Mouse (Mus musculus) hindbrain, embryonic 16.5 days (tissue): ENCODE measurements around the gene Tead3. TPM values are rescaled to one million over a fixed set of nuclear protein-coding genes. Genes with fewer than 3 reads are reported as not detected.

Experiments used
- ATAC-seq: fragments of 200-750 bp; cut with Nextera tagmentation; 2 replicates; pipeline ENCODE4 v1.8.0; 2017; ENCODE audit warnings: moderate TSS enrichment, moderate library complexity
- H3K27ac ChIP-seq: fragments of 300-500 bp; sonication (generic); 2 replicates; pipeline ENCODE4 v1.5.1; 2014; ENCODE audit warnings: low read depth, mild to moderate bottlenecking, control low read depth, low read length, moderate library complexity
- H3K27me3 ChIP-seq: fragments of 300-500 bp; sonication (generic); replicated peaks from 2 replicates; pipeline ENCODE4 v1.6.1; 2014; ENCODE audit warnings: low read length; ENCODE audit not compliant: control insufficient read depth, insufficient read depth
- H3K36me3 ChIP-seq: fragments of 300-500 bp; sonication (generic); 2 replicates; pipeline ENCODE4 v1.6.1; 2014; ENCODE audit warnings: mild to moderate bottlenecking, low read length, moderate library complexity, mixed read lengths; ENCODE audit not compliant: control insufficient read depth, insufficient read depth
- H3K4me1 ChIP-seq: fragments of 300-500 bp; sonication (generic); 2 replicates; pipeline ENCODE4 v1.6.1; 2014; ENCODE audit warnings: low read depth, low read length; ENCODE audit not compliant: control insufficient read depth, insufficient read depth
- H3K4me2 ChIP-seq: fragments of 300-500 bp; sonication (generic); 2 replicates; pipeline ENCODE4 v1.6.1; 2014; ENCODE audit warnings: mild to moderate bottlenecking, low read length, control low read depth, moderate library complexity
- H3K4me3 ChIP-seq: fragments of 300-500 bp; sonication (generic); 2 replicates; pipeline ENCODE4 v1.5.1; 2014; ENCODE audit warnings: mild to moderate bottlenecking, low read length, control low read depth, moderate library complexity
- H3K9ac ChIP-seq: fragments of 300-500 bp; sonication (generic); 2 replicates; pipeline ENCODE4 v1.6.1; 2014; ENCODE audit warnings: low read depth, mild to moderate bottlenecking, control low read depth, low read length, moderate library complexity
- H3K9me3 ChIP-seq: fragments of 300-500 bp; sonication (generic); 2 replicates; pipeline ENCODE4 v1.6.1; 2014; ENCODE audit warnings: mild to moderate bottlenecking, low read length, moderate library complexity; ENCODE audit not compliant: control insufficient read depth
- WGBS: fragments of 180-500 bp; shearing (Covaris S2); extraction: QIAGEN DNeasy Blood & Tissue Kit; methylation state at CpG from one replicate; pipeline ENCODE4 v1.1.7; 2014; 5-methylcytosine and 5-hydroxymethylcytosine counted together
- polyA plus RNA-seq: library from polyadenylated mRNA; unstranded; fragments of >200 nt; fragmentation: Nextera tagmentation; extraction: Ambion mirVana; gene quantifications from 2 replicates; pipeline ENCODE4 v1.2.1, GENCODE M21; 2015

Gene Tead3
- polyA plus RNA-seq, 1 experiment from 2014 or later: 1.4 TPM

DNA sequence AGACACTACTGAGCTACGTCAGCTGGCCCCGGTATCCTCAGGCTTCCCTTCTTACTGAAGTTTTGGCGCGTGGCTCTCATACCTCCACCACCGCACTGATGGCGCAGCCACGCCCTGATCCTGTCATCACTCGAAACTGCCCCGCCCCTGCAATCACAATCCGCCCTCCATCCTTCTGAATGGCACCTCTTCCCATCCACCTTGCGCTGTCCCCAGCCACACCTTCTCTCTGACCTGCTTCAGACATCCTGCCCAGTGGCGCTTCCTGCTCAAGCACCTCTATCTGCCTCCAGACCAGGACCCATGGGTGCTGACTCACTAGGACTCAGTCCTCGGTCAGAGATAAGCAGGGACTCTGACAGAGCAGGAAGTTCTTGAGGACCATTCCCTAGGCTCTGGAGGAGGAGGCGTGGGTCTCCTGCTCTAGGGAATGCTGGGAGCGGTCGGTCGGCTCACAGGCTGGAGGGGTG lies 25.0 kb upstream of the Tead3 start:
- Histone ChIP-seq H3K27ac (no peak overlapping the region), H3K4me1 (no peaks in the 10 kb centered on the region; the same call in 1 of the 2 replicates), H3K36me3 (no peaks in the 10 kb centered on the region), H3K4me2 (no peak overlapping the region), H3K27me3 (peaks cover 18% of the 10 kb centered on the region), H3K4me3 (no peak overlapping the region), H3K9ac (no peak overlapping the region), H3K9me3 (no peaks in the 10 kb centered on the region)
- no peak for ATAC-seq
- 21% methylated on average over 17 of the region's 17 CpGs for WGBS

DNA sequence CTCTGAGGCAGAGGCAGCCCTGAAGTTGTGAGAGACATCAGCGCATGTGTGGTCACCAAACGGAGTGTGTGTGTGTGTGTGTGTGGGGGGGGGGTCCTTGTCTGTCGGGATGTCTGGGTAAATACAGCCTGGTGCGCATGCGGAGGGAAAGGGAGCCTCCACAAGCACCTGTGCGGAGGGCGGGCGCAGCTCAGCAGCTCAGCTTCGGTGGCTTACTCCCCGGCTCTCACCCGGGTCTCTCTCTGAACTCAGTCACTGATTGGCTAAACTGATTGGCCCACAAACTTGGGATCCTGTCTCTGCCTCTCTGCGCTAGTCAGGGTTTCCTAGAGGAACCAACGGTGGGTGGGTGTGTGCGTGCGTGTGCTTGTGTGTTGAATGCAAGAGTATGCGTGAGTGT lies 23.9 kb upstream of the Tead3 start:
- Histone ChIP-seq H3K36me3 (no peaks in the 10 kb centered on the region), H3K4me1 (no peaks in the 10 kb centered on the region; the same call in 1 of the 2 replicates), H3K27ac (no peak overlapping the region), H3K9me3 (no peaks in the 10 kb centered on the region), H3K27me3 (peaks cover 18% of the 10 kb centered on the region), H3K4me2 (peak overlapping the region; percentile 23; the same call in 1 of the 2 replicates), H3K9ac (no peak overlapping the region), H3K4me3 (no peak overlapping the region)
- no peak for ATAC-seq
- WGBS: 16% methylated on average over 16 of the region's 16 CpGs

DNA sequence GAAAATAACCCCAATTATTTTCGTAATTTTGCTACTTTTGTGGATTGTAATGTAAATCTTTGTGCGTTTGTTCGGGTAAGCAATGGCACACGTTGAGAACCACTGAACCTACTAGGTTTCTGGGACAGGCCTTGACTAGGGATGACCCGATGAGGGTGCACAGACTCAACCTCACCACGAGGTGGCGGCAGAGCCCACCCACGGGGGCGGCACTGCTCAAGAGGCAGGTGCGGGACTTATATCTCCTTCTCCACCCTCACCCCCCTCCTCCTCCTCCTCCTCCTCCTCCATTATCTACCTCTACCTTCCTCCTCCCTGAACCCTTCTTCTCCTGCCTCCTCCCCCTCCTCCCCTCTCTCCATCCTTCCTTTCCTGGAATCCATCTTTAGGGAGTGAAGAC lies 23.2 kb upstream of the Tead3 start:
- no peak overlapping the region for H3K4me3 ChIP-seq
- no peak for ATAC-seq
- H3K27me3 ChIP-seq: peaks cover 18% of the 10 kb centered on the region
- H3K4me2 ChIP-seq: no peak overlapping the region
- no peaks in the 10 kb centered on the region; the same call in 1 of the 2 replicates for H3K4me1 ChIP-seq
- H3K36me3 ChIP-seq: no peaks in the 10 kb centered on the region
- WGBS: 17% methylated on average over 10 of the region's 10 CpGs
- no peak overlapping the region for H3K9ac ChIP-seq
- no peak overlapping the region for H3K27ac ChIP-seq
- H3K9me3 ChIP-seq: no peaks in the 10 kb centered on the region

DNA sequence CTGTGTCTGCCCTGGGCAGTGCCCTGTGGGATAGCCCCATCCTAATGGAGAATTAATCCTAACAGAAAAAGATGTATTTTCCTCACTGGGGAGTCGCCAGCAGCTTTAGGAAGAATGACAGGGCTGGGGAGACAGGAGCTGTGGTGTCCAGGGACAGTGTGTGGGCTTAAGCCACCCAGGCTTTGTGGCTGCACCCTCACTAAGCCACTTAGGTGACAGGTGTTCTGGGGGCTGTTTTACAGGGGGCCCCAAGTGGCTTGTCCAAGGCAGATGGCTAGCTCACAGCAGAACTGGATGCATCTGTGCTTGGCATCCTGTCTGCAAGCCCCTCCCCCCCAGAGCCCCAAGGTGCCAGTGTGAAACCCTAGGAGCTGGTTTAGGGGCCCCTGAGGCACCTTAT lies 21.3 kb upstream of the Tead3 start:
- ATAC-seq: no peak
- 78% methylated on average over 1 of the region's 1 CpGs for WGBS
- H3K27me3 ChIP-seq: peaks cover 18% of the 10 kb centered on the region

DNA sequence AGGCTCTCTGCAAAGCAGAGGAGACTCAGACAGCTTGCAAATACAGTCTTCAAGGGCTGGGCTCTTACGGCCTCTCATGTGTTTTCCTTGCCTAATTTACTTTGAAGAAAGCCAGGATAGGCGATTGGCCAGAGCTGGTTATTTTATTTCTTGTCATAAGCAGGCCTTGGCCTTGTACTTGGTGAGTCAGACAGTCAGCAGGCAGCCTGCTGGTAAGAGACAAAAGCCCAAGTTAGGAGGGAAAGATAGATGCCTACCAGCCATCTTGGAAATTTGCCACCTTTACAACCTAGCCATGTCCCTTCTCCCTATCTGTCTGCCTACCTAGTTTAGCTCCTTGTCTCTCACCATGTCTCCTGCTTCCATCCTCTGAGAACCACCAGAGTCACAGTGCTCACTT lies 20.7 kb upstream of the Tead3 start:
- no peak overlapping the region for H3K4me2 ChIP-seq
- WGBS: 65% methylated on average over 2 of the region's 2 CpGs

More for the DNA sequence above, 21.3 kb upstream of the Tead3 start:
- Histone ChIP-seq H3K9ac (peak overlapping the region; percentile 27; the same call in 1 of the 2 replicates), H3K4me2 (no peak overlapping the region), H3K36me3 (no peaks in the 10 kb centered on the region), H3K27ac (no peak overlapping the region), H3K4me1 (no peaks in the 10 kb centered on the region; the same call in 1 of the 2 replicates), H3K9me3 (no peaks in the 10 kb centered on the region), H3K4me3 (no peak overlapping the region)

DNA sequence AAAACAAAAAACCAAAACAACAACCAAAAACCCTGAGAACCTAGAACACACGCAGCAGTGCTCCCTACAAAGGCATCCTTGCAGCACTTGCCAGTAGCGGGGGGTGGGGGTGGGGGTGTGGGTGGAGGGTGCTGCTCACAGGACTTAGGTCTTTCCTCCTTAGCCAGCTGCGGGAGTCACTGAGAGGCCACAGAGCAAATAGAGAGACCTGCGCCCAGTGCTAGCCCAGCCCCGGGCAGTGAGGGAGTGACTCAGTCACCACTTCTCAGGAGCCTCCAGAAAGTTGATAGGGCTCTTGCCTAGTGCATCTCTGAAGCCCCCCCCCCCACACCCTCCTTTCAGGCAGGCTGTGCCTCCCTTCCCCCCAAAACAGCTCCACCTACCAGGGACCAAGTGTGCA lies 18.4 kb upstream of the Tead3 start:
- ATAC-seq: no peak
- Histone ChIP-seq H3K27me3 (peaks cover 20% of the 10 kb centered on the region), H3K4me1 (peaks cover 5% of the 10 kb centered on the region), H3K27ac (no peak overlapping the region), H3K4me2 (no peak overlapping the region), H3K9ac (no peak overlapping the region), H3K4me3 (no peak overlapping the region), H3K9me3 (no peaks in the 10 kb centered on the region), H3K36me3 (no peaks in the 10 kb centered on the region)
- WGBS: 80% methylated on average over 5 of the region's 5 CpGs

More for the DNA sequence above, 20.7 kb upstream of the Tead3 start:
- Histone ChIP-seq H3K9me3 (no peaks in the 10 kb centered on the region), H3K36me3 (no peaks in the 10 kb centered on the region), H3K27ac (no peak overlapping the region), H3K4me3 (no peak overlapping the region), H3K4me1 (no peaks in the 10 kb centered on the region; the same call in 1 of the 2 replicates), H3K27me3 (peaks cover 18% of the 10 kb centered on the region), H3K9ac (no peak overlapping the region; the same call in 1 of the 2 replicates)
- ATAC-seq: no peak

DNA sequence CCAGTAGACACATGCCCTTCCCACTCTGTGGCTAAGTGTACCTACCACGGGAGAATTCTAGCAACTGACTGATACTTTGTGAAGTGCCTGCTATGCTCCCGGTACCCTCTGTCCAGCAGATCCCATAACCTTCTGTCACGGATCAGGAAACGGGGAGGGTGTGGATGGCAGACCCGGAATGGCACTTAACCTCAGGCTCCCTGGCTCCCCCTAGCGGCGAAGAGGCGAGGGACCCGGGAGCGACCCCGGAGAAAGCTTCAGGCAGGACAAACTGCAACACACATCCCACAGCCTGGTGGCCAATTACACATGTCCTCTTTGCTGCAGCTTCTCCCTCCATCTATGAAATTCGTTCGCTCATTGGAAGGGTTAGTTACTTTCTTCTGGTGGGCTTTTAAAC lies 17.8 kb upstream of the Tead3 start:
- no peak for ATAC-seq
- 7% methylated on average over 13 of the region's 13 CpGs for WGBS
- no peak overlapping the region for H3K4me3 ChIP-seq
- H3K9ac ChIP-seq: no peak overlapping the region
- peaks cover 22% of the 10 kb centered on the region for H3K27me3 ChIP-seq
- H3K9me3 ChIP-seq: no peaks in the 10 kb centered on the region
- H3K36me3 ChIP-seq: no peaks in the 10 kb centered on the region
- no peak overlapping the region for H3K4me2 ChIP-seq
- H3K27ac ChIP-seq: no peak overlapping the region
- peaks cover 11% of the 10 kb centered on the region for H3K4me1 ChIP-seq

DNA sequence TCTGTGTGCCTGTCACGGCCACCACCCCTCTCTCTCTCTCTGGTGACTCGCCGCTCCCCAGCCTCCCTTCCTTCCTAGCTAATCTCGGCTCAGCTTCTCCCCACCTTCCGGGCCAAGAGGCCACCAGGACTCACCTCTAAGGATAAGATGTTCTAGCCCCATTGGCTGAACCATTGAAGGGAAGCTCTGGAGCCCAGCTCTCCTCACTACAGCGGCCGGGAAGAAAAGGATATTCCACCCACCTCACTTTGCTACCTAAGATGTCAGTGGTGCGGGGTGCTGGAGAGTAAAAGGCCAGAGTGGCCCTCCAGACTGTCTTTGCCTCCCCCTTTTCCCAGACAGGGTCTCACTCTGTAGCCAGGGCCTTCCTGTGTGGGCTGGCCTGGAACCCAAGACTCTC lies 14.5 kb upstream of the Tead3 start, which contains the start of gene Tulp1:
TSS of gene Tulp1 (minus strand) at position 101 of the 400 bp plus-strand sequence.
- Histone ChIP-seq H3K27ac (no peak within 1 kb of the TSS), H3K36me3 (no peaks in the 10 kb centered on the region), H3K4me2 (peak within 1 kb of the TSS; percentile 44), H3K9me3 (no peaks in the 10 kb centered on the region), H3K9ac (peak within 1 kb of the TSS; percentile 17; the same call in 1 of the 2 replicates), H3K27me3 (peaks cover 29% of the 10 kb centered on the region), H3K4me3 (peak within 1 kb of the TSS; percentile 24), H3K4me1 (peaks cover 20% of the 10 kb centered on the region)
- WGBS: 36% methylated on average over 8 of the region's 8 CpGs
- no peak for ATAC-seq

DNA sequence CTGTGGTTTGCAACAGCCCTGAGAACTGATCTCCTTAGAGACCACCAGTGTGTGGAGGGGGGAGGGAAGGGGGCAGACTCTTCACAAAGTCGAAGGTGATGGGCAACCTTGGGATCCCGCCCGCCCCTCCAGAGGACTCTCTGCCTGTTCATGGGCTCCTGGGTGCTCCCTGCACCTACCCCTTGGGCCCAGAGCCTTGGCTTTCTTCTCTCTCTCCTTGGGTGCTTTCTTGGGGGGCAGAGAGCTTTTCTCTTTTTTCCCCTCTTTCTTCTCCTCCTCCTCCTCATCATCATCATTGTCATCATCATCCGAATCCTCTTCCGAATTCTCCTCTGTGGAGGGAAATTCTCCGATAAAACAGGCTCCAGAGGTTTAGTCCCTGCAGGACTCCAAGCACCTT lies 12.9 kb upstream of the Tead3 start:
- peaks cover 20% of the 10 kb centered on the region for H3K4me1 ChIP-seq
- H3K9me3 ChIP-seq: no peaks in the 10 kb centered on the region
- H3K27ac ChIP-seq: no peak overlapping the region
- H3K9ac ChIP-seq: no peak overlapping the region
- WGBS: 13% methylated on average over 6 of the region's 6 CpGs
- H3K4me2 ChIP-seq: no peak overlapping the region; the same call in 1 of the 2 replicates
- no peaks in the 10 kb centered on the region for H3K36me3 ChIP-seq
- ATAC-seq: no peak
- no peak overlapping the region for H3K4me3 ChIP-seq
- H3K27me3 ChIP-seq: peaks cover 34% of the 10 kb centered on the region
